Mouse (Mus musculus) liver, adult 2 months (tissue): ENCODE results near the gene Atp8b4. TPM values are rescaled to one million over a fixed set of nuclear protein-coding genes. Genes with fewer than 3 reads are reported as not detected.
"Not testable (repeated sequence)": the region's sequence is repeated elsewhere in the genome, so short reads cannot be mapped to it uniquely, and the experiment has no call there.

Source experiments
- DNase-seq: peaks from one replicate; pipeline ENCODE4 v3.0.0-alpha.2; 2011; ENCODE audit warnings: low read depth, low spot score; ENCODE audit errors: extremely low read depth
- H3K27ac ChIP-seq: fragments of 200-500 bp; replicated peaks from 2 replicates; pipeline ENCODE4 v1.5.1; 2012; ENCODE audit warnings: low read depth, mild to moderate bottlenecking, control low read depth, inconsistent platforms, low read length; ENCODE audit not compliant: insufficient read depth
- H3K27me3 ChIP-seq: fragments of 200-500 bp; 2 replicates; pipeline ENCODE4 v1.6.1; 2012; ENCODE audit warnings: mild to moderate bottlenecking, moderate library complexity, low read length, inconsistent platforms; ENCODE audit not compliant: control insufficient read depth, insufficient read depth
- H3K36me3 ChIP-seq: fragments of 200-500 bp; 2 replicates; pipeline ENCODE4 v1.6.1; 2012; ENCODE audit warnings: low read length, inconsistent platforms; ENCODE audit not compliant: control insufficient read depth, insufficient read depth
- H3K4me1 ChIP-seq: fragments of 200-500 bp; 2 replicates; pipeline ENCODE4 v1.6.1; 2011; ENCODE audit warnings: low read length; ENCODE audit not compliant: control insufficient read depth, insufficient read depth
- H3K4me3 ChIP-seq: fragments of 200-500 bp; 2 replicates; pipeline ENCODE4 v1.5.1; 2011; ENCODE audit warnings: low read depth, mild to moderate bottlenecking, control low read depth, low read length, moderate library complexity; ENCODE audit not compliant: insufficient read depth
- H3K79me2 ChIP-seq: fragments of 200-500 bp; 2 replicates; pipeline ENCODE4 v1.6.1; 2012; ENCODE audit warnings: inconsistent platforms, mild to moderate bottlenecking, low read length, moderate library complexity; ENCODE audit not compliant: control insufficient read depth, insufficient read depth
- H3K9ac ChIP-seq: fragments of 200-500 bp; 2 replicates; pipeline ENCODE4 v1.6.1; 2012; ENCODE audit warnings: low read depth, mild to moderate bottlenecking, control low read depth, inconsistent platforms, low read length
- CTCF ChIP-seq: fragments of 200-500 bp; IDR thresholded peaks from 2 replicates; pipeline ENCODE4 v1.5.1; 2011; ENCODE audit warnings: low read depth, low read length, control low read depth
- POLR2A ChIP-seq: fragments of 200-500 bp; IDR thresholded peaks from 2 replicates; pipeline ENCODE4 v1.6.1; 2011; ENCODE audit warnings: low read length, control low read depth; ENCODE audit not compliant: insufficient read depth; ENCODE audit errors: extremely low read depth
- WGBS: fragments of 180-500 bp; shearing (Covaris S2); methylation state at CpG from one replicate; pipeline ENCODE4 v1.1.7; 2018; 5-methylcytosine and 5-hydroxymethylcytosine counted together
- polyA plus RNA-seq: library from polyadenylated mRNA; depleted of rRNA; stranded (reverse); fragments of >200 nt; gene quantifications from 2 replicates; pipeline ENCODE4 v1.2.3, GENCODE M21; 2012
- total RNA-seq: library from RNA; depleted of rRNA; stranded (reverse); fragments of >200 nt; gene quantifications from 2 replicates; pipeline ENCODE4 v1.2.3, GENCODE M21; 2014

Atp8b4 gene
- total and polyA plus RNA-seq, 2 experiments, result 0.31 to 0.55 TPM

GRCm38 (mm10) chr2:126458661-126459060 lies 41.8 kb downstream of the Atp8b4 start:
- no peak for DNase-seq
- no peaks in the 10 kb centered on the region for H3K27me3 ChIP-seq
- no peaks in the 10 kb centered on the region for H3K79me2 ChIP-seq
- no peaks in the 10 kb centered on the region for H3K36me3 ChIP-seq
- no peak overlapping the region for H3K4me3 ChIP-seq
- WGBS, result 95% methylated on average over 2 of the region's 2 CpGs
- no peak overlapping the region for H3K9ac ChIP-seq
- TF ChIP-seq CTCF (no peak), POLR2A (no peak)
- H3K27ac ChIP-seq, result no peak overlapping the region
- no peaks in the 10 kb centered on the region for H3K4me1 ChIP-seq

GRCm38 (mm10) chr2:126457759-126458158 lies 42.7 kb downstream of the Atp8b4 start:
- not testable (repeated sequence) for H3K4me3 ChIP-seq, H3K27ac ChIP-seq, H3K36me3 ChIP-seq, H3K4me1 ChIP-seq, H3K27me3 ChIP-seq, H3K9ac ChIP-seq, H3K79me2 ChIP-seq, DNase-seq
- WGBS, result 42% methylated on average over 2 of the region's 2 CpGs

- TF ChIP-seq POLR2A (no peak), CTCF (no peak)
- Histone ChIP-seq H3K27ac (no peak overlapping the region), H3K4me3 (no peak overlapping the region), H3K4me1 (no peaks in the 10 kb centered on the region), H3K27me3 (no peaks in the 10 kb centered on the region; the same call in 1 of the 2 replicates), H3K79me2 (no peaks in the 10 kb centered on the region), H3K36me3 (no peaks in the 10 kb centered on the region), H3K9ac (no peak overlapping the region)
- no peak for DNase-seq
- WGBS, result 78% methylated on average over 7 of the region's 7 CpGs
Observed at GRCm38 (mm10) chr2:126450937-126451302, 49.6 kb downstream of the Atp8b4 start.

GRCm38 (mm10) chr2:126450210-126450936 lies 50.1 kb downstream of the Atp8b4 start:
- no peaks in the 10 kb centered on the region for H3K4me1 ChIP-seq
- no peaks in the 10 kb centered on the region; the same call in 1 of the 2 replicates for H3K27me3 ChIP-seq
- no peak overlapping the region for H3K9ac ChIP-seq
- no peak overlapping the region for H3K27ac ChIP-seq
- TF ChIP-seq CTCF, result no peak
- TF ChIP-seq POLR2A, result no peak
- no peaks in the 10 kb centered on the region for H3K79me2 ChIP-seq
- no peaks in the 10 kb centered on the region for H3K36me3 ChIP-seq
- DNase-seq, result no peak
- WGBS, result 73% methylated on average over 14 of the region's 14 CpGs
- H3K4me3 ChIP-seq, result no peak overlapping the region

GRCm38 (mm10) chr2:126445039-126445438 lies 55.4 kb downstream of the Atp8b4 start:
- Histone ChIP-seq H3K9ac (no peak overlapping the region), H3K27ac (no peak overlapping the region), H3K4me1 (no peaks in the 10 kb centered on the region), H3K79me2 (no peaks in the 10 kb centered on the region), H3K36me3 (no peaks in the 10 kb centered on the region), H3K4me3 (no peak overlapping the region), H3K27me3 (no peaks in the 10 kb centered on the region)
- WGBS, result 49% methylated on average over 6 of the region's 6 CpGs
- no peak for TF ChIP-seq CTCF
- TF ChIP-seq POLR2A, result no peak
- DNase-seq, result no peak

- no peaks in the 10 kb centered on the region for H3K79me2 ChIP-seq
- H3K4me1 ChIP-seq, result no peaks in the 10 kb centered on the region
- no peak overlapping the region for H3K27ac ChIP-seq
- H3K4me3 ChIP-seq, result no peak overlapping the region
- no peaks in the 10 kb centered on the region; the same call in 1 of the 2 replicates for H3K27me3 ChIP-seq
- no peaks in the 10 kb centered on the region for H3K36me3 ChIP-seq
- H3K9ac ChIP-seq, result no peak overlapping the region
- 87% methylated on average over 4 of the region's 4 CpGs for WGBS
- TF ChIP-seq POLR2A (no peak), CTCF (no peak)
- no peak for DNase-seq
Observed at GRCm38 (mm10) chr2:126441586-126441985, 58.9 kb downstream of the Atp8b4 start.
